Mouse (Mus musculus) kidney, adult 2 months (tissue): ENCODE data around the gene Snd1.

Source experiments
- CTCF ChIP-seq: fragments of 200-500 bp; conservative IDR thresholded peaks from 2 replicates; pipeline ENCODE4 v1.5.1; 2011; ENCODE audit warnings: low read depth, mild to moderate bottlenecking, control low read depth, low read length, moderate library complexity, mixed read lengths; ENCODE audit not compliant: insufficient read depth, insufficient read length
- POLR2A ChIP-seq: fragments of 200-500 bp; IDR thresholded peaks from one replicate; pipeline ENCODE4 v1.6.1; 2011; ENCODE audit warnings: low read depth, low read length, control low read depth

GRCm38 (mm10) chr6:28571946-28572345 lies 97.0 kb downstream of the Snd1 start:
- no peak for TF ChIP-seq POLR2A
- TF ChIP-seq CTCF: no peak
